Mouse (Mus musculus): ENCODE results near the gene Eif3l. TPM values are rescaled to one million over a fixed set of nuclear protein-coding genes. Genes with fewer than 3 reads are reported as not detected.
A peak's percentile ranks its signal among the peaks of the same experiment; 100 is the strongest.

Eif3l gene
- polyA plus RNA-seq, 1 experiment, result 9.1 TPM

DNA sequence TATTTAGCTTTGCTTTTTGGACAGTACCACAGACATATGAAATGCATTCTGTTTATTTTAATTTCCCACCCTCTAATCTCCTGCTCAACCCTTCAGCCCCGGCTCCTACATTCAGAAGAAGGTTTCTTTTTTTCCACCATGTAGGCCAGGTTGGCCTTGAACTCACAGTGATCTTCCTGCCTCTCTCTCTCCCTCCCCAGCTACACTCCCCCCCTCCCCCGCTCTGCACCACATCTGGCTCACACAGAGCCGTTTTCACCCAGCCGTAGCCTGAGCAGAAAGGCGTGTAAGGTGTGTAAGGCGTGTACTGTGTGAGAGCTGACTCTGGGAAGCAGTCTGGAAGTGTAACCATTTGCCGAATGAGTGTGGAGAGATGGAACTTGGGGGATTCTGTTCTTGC lies 54.3 kb downstream of the Eif3l start:
- H3K27me3 ChIP-seq (replicated peaks), result no peaks in the 10 kb centered on the region
- H3K4me1 ChIP-seq, result peaks cover 9% of the 10 kb centered on the region
- TF ChIP-seq GATA1 (IDR thresholded peaks at IDR 0.05; ENCODE audit: borderline replicate concordance, low read length) (no peak), FLI1 (IDR thresholded peaks at IDR 0.05; ENCODE audit: low read length) (no peak)
- H3K36me3 ChIP-seq (replicated peaks; ENCODE audit: low read length), result peaks cover 98% of the 10 kb centered on the region
- H3K4me3 ChIP-seq (replicated peaks), result no peak overlapping the region
- H3K9me3 ChIP-seq, result peaks cover 9% of the 10 kb centered on the region

DNA sequence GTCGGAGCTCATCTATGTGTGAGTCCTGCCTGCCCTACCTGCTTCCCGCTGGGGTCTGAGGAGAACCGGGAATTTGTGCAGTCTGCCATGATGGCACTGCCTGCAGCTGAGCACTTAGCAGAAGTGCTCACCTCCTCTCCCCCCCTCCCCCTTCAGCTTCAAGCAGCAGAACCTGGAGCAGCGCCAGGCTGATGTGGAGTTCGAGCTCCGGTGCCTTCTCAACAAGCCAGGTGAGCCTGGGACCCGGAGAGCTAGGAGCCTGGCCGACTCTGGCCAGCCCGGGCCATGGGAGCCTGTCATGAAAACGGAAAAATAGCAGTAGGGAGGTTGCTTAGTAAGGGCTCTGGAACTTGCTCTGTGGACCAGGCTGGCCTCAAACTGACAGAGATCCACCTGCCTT lies 55.8 kb downstream of the Eif3l start:
- Histone ChIP-seq H3K36me3 (replicated peaks; ENCODE audit: low read length) (peaks cover 88% of the 10 kb centered on the region), H3K9me3 (peaks cover 9% of the 10 kb centered on the region), H3K4me1 (peaks cover 4% of the 10 kb centered on the region; the same call in 1 of the 2 replicates), H3K27me3 (replicated peaks) (no peaks in the 10 kb centered on the region), H3K4me3 (replicated peaks) (no peak overlapping the region)
- TF ChIP-seq FLI1 (IDR thresholded peaks at IDR 0.05; ENCODE audit: low read length), result no peak
- TF ChIP-seq GATA1 (IDR thresholded peaks at IDR 0.05; ENCODE audit: borderline replicate concordance, low read length), result no peak

DNA sequence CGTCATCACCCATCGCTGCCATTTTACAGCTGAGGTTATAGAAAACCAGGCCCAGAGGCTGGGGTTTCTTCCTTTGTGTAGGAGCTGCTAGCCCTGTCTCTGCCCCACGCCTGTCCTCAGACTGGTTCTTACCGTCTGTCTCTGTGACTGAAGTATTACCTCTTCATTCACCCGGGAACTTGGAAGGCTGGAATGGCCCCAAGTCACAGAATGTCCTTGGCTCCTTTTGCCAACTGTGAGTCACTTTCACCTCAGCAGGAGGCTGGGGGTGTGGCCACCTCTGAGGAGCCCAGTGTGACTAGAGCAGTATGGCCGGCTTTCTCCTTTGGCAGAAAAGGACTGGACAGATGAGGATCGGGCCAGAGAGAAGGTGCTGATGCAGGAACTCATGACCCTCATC lies 56.5 kb downstream of the Eif3l start:
- H3K4me3 ChIP-seq (replicated peaks), result no peak overlapping the region
- H3K27me3 ChIP-seq (replicated peaks), result peaks cover 3% of the 10 kb centered on the region
- H3K9me3 ChIP-seq, result peaks cover 9% of the 10 kb centered on the region
- H3K4me1 ChIP-seq, result no peaks in the 10 kb centered on the region; the same call in none of the 2 replicates
- H3K36me3 ChIP-seq (replicated peaks; ENCODE audit: low read length), result peaks cover 82% of the 10 kb centered on the region
- no peak for TF ChIP-seq GATA1 (IDR thresholded peaks at IDR 0.05; ENCODE audit: borderline replicate concordance, low read length)
- TF ChIP-seq FLI1 (IDR thresholded peaks at IDR 0.05; ENCODE audit: low read length), result no peak

DNA sequence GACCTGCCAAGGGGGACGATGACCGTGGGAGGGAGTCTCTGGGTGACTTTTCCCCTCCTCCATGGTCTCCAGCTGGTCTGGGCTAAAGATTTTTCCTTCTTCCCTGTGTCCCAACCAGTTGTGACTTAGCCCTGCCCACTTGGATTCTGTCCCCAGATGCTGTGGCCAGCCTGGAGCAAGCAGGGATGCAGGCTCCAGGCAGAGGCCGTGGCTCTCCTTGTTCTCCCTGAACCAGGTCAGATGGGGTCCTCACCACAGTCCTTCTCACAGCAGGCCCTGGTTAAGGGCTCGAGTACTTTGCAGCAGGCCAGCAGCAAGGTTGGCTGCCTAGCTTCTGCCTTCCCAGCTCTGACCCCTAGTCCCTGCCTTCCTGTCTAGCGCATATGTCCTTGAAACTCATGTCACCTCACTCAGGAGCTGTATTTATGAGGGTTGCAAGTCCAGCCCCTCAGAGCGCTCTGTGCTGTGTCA lies 58.2 kb downstream of the Eif3l start:
- H3K27me3 ChIP-seq (replicated peaks), result peaks cover 5% of the 10 kb centered on the region
- H3K4me1 ChIP-seq, result no peaks in the 10 kb centered on the region; the same call in none of the 2 replicates
- H3K4me3 ChIP-seq (replicated peaks), result no peak overlapping the region
- TF ChIP-seq GATA1 (IDR thresholded peaks at IDR 0.05; ENCODE audit: borderline replicate concordance, low read length) (no peak), FLI1 (IDR thresholded peaks at IDR 0.05; ENCODE audit: low read length) (no peak)
- H3K9me3 ChIP-seq, result peaks cover 2% of the 10 kb centered on the region
- H3K36me3 ChIP-seq (replicated peaks; ENCODE audit: low read length), result peaks cover 64% of the 10 kb centered on the region

DNA sequence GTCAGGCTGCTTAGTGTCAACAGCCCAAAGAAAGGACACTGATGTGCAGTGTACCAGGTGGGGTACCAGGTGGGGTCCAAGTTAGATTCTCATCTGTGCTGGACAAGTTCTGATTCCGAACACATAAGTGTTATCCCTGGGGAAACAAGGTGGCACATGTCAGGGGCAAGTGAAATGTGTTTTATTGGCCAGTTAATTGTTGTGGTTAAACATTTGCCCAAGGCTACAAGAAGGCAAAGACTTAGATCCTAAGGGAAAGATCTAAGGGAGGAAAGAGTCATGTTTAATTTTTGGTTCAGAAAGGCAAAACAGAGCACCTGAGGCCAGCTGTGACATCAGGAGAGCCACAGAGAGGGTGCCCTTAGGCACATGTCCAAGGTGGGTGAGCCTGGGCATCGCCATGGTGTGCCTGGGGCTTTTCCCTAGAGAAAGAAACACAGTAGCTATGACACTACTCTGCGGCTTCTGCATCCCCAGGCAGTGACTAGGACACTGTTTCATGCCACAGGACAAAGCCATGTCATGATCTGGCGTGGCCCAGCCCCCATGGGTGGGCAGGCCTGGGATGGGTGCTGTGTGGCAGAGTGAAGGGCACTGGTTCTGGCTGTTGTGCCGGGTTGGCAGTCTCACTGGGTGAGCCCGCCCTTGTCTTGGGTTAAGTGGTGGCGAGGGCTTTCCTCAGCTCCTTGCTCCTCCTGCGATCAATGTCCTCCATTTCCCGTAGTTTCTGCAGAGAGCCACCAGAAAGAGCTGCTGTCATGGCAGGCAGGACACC lies 59.7 kb downstream of the Eif3l start:
- Histone ChIP-seq H3K36me3 (replicated peaks; ENCODE audit: low read length) (peaks cover 52% of the 10 kb centered on the region), H3K4me3 (replicated peaks) (no peak overlapping the region), H3K4me1 (no peaks in the 10 kb centered on the region; the same call in none of the 2 replicates), H3K27me3 (replicated peaks) (peaks cover 5% of the 10 kb centered on the region), H3K9me3 (peaks cover 3% of the 10 kb centered on the region; the same call in 1 of the 2 replicates)
- TF ChIP-seq GATA1 (IDR thresholded peaks at IDR 0.05; ENCODE audit: borderline replicate concordance, low read length), result no peak
- TF ChIP-seq FLI1 (IDR thresholded peaks at IDR 0.05; ENCODE audit: low read length), result no peak

DNA sequence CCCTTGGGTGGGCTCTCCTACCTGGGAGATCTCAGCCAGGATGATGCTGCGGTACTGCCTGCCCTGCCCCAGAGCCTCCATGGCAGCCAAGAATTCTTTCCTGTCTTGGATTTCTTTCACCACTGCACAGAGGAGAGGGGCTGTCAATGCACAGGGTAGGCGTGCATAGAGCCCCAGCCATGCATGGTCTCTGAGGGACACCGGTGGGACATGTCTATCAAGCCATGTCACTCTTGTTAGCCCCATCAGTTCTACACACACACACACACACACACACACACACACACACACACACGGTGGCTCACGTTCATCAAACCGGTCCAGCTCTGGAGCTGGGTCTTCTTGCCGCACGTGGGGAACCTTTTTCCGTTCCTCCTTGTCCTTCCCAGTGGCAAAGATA lies 60.4 kb downstream of the Eif3l start:
- TF ChIP-seq GATA1 (IDR thresholded peaks at IDR 0.05; ENCODE audit: borderline replicate concordance, low read length) (no peak), FLI1 (IDR thresholded peaks at IDR 0.05; ENCODE audit: low read length) (no peak)
- H3K27me3 ChIP-seq (replicated peaks), result peaks cover 5% of the 10 kb centered on the region
- peaks cover 3% of the 10 kb centered on the region; the same call in 1 of the 2 replicates for H3K9me3 ChIP-seq
- peaks cover 4% of the 10 kb centered on the region for H3K4me1 ChIP-seq
- no peak overlapping the region for H3K4me3 ChIP-seq (replicated peaks)
- H3K36me3 ChIP-seq (replicated peaks; ENCODE audit: low read length), result peaks cover 45% of the 10 kb centered on the region

DNA sequence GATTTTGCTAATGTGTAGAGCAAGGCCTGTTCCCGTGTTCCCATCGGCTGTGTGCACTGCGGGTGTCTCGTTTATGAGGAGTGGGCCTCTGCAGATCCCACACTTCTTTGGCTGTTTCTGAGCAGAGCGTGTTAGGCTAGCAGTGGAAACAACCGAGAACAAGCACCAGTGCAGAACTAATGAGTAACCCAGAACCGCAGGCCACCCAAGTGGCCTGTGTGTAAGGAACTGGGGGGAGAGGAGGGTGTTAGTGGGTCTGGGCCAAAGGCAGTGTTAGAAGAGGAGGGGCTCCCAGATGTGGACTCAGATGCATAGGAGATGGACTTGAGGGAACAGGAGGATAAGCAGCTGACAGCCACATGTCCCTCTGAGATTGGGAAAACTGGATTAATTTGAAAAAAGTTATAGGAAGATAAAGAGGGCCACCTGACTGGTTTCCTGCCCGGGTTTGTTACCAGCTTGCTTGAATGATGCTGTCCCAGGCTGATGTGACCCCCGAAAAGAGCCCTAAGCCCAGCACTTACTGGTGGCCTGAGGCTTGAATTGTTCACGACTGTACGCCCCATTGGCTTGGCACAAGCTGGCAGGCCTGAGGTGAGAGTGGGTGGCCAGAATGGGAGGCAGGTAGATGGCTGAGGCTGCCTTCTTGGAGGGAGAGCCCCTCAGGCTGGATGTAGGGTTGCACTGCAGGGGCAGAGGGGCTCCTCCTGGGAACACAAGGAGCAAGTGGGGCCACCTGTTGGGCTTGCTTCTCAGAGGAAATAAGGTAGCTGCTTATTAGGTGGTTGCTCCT lies 61.0 kb downstream of the Eif3l start:
- H3K4me1 ChIP-seq, result peaks cover 11% of the 10 kb centered on the region
- H3K4me3 ChIP-seq (replicated peaks), result no peak overlapping the region
- TF ChIP-seq FLI1 (IDR thresholded peaks at IDR 0.05; ENCODE audit: low read length) (no peak), GATA1 (IDR thresholded peaks at IDR 0.05; ENCODE audit: borderline replicate concordance, low read length) (no peak)
- H3K36me3 ChIP-seq (replicated peaks; ENCODE audit: low read length), result peaks cover 39% of the 10 kb centered on the region
- peaks cover 3% of the 10 kb centered on the region; the same call in 1 of the 2 replicates for H3K9me3 ChIP-seq
- H3K27me3 ChIP-seq (replicated peaks), result peaks cover 5% of the 10 kb centered on the region

DNA sequence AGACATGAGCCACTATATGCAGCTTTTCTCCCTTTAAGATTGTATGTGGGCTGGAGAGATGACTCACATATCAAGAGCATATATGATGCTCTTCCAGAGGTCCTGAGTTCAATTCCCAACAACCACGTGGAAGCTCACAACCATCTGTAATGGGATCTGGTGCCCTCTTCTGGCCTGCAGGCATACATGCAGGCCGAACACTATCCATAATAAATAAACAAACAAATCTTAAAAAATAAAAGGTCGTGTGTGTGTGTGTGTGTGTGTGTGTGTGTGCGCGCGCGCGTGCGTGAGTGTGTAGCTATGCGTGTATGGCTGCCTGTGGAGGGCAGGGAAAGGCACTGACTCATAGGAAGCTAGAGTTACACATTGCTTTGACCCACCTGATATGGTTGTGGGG lies 64.7 kb downstream of the Eif3l start:
- peaks cover 3% of the 10 kb centered on the region; the same call in 1 of the 2 replicates for H3K9me3 ChIP-seq
- H3K36me3 ChIP-seq (replicated peaks; ENCODE audit: low read length), result peaks cover 12% of the 10 kb centered on the region
- H3K4me1 ChIP-seq, result peaks cover 38% of the 10 kb centered on the region
- peak overlapping the region; percentile 10 for H3K4me3 ChIP-seq (replicated peaks)
- H3K27me3 ChIP-seq (replicated peaks), result peaks cover 5% of the 10 kb centered on the region
- no peak for TF ChIP-seq GATA1 (IDR thresholded peaks at IDR 0.05; ENCODE audit: borderline replicate concordance, low read length)
- TF ChIP-seq FLI1 (IDR thresholded peaks at IDR 0.05; ENCODE audit: low read length), result no peak

DNA sequence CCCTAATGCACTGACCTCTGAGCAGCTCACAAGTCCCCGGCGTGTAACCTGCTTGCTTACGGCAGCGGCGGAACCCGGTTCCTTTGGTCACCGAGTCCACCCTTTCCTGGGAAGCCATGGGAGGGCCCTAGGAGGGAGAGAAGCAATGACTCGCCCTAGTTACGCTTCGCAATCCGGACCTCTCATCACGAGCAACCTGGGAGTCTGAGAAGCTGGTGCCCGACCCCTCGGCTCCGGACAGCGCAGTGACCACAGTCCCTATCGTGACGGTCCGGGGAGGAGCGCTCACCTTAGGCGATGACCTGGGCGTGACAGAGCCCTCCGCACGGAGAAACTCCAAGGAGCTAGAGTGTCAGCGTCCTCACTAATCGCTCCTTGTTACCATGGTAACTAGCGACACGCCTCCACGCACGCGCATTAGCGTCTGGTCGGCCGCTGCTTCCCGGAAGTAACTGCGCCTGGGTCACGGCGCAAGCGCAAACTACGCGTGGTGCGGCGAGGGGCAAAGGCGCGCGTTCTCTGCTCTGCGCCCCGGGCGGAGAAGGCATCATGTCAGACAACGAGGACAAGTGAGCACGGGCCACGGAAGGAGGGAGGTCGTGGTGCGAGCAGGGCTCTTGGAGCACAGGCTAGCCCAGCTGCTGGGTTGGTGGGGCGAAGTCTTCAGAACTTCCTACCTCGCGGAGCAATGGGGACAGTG lies 66.0 kb downstream of the Eif3l start, which contains the start of the genes Polr2f and 1700088E04Rik:
TSS of gene Polr2f (plus strand) at position 144 of the 700 bp plus-strand sequence.
TSS of gene 1700088E04Rik (minus strand) at position 388 of the 700 bp plus-strand sequence.
- peaks cover 38% of the 10 kb centered on the region for H3K4me1 ChIP-seq

More for the DNA sequence above, 66.0 kb downstream of the Eif3l start, which contains the start of the genes Polr2f and 1700088E04Rik:
- H3K36me3 ChIP-seq (replicated peaks; ENCODE audit: low read length), result peaks cover 23% of the 10 kb centered on the region
- peaks cover 5% of the 10 kb centered on the region for H3K27me3 ChIP-seq (replicated peaks)
- TF ChIP-seq FLI1 (IDR thresholded peaks at IDR 0.05; ENCODE audit: low read length) (no peak), GATA1 (IDR thresholded peaks at IDR 0.05; ENCODE audit: borderline replicate concordance, low read length) (peak; percentile 43; the same call in 1 of the 3 replicates)
- H3K9me3 ChIP-seq, result peaks cover 3% of the 10 kb centered on the region; the same call in 1 of the 2 replicates
- H3K4me3 ChIP-seq (replicated peaks), result peak within 1 kb of the TSS; percentile 99

All from megakaryocyte, embryonic 14.5 days (primary cell).